Mouse (Mus musculus) G1E-ER4 (cell line): ENCODE results near the gene Gm17469. TPM values are rescaled to one million over a fixed set of nuclear protein-coding genes. Genes with fewer than 3 reads are reported as not detected.
"Not testable (repeated sequence)": the region's sequence is repeated elsewhere in the genome, so short reads cannot be mapped to it uniquely, and the experiment has no call there.

Experiments
- GATA1 ChIP-seq: IDR thresholded peaks from one replicate; pipeline ENCODE4 v1.8.0; 2012; ENCODE audit warnings: low read length, inconsistent platforms
- polyA plus RNA-seq: library from polyadenylated mRNA; stranded (reverse); fragments of >175 nt; gene quantifications from 2 replicates; pipeline ENCODE4 v1.2.3, GENCODE M21; 2012

Gene Gm17469
- not detected in 2 replicates for polyA plus RNA-seq

DNA sequence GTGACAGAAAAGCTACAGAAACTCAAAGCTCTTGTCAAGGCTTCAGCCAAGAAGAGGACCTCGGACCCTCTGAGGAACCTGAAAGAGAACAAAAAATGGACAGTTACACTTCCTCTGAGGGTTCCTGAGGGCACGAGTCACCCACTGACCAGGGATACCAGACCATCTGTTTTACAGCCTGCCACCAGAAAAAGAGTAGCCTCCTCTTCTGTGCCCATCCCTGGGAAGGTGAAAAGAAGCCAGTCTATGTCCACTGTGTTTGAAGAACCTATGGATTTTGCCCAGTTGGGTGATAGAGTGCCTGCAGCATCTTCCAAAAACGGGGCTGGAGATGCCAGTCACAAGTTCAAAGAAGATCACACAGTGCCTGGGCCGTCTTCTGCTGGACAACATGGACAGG is at the start of gene Gm17469:
TSS of gene Gm17469 (plus strand) at position 301 of the 400 bp plus-strand sequence.
- not testable (repeated sequence) for TF ChIP-seq GATA1

Other genes starting within 250 kb of the Gm17469 start
- not detected in 2 replicates for gene Gm17584, start 129.3 kb upstream of the Gm17469 start, polyA plus RNA-seq